Comparison of ENCODE assay signal across 11 mouse cellular contexts in the genomic region with DNA sequence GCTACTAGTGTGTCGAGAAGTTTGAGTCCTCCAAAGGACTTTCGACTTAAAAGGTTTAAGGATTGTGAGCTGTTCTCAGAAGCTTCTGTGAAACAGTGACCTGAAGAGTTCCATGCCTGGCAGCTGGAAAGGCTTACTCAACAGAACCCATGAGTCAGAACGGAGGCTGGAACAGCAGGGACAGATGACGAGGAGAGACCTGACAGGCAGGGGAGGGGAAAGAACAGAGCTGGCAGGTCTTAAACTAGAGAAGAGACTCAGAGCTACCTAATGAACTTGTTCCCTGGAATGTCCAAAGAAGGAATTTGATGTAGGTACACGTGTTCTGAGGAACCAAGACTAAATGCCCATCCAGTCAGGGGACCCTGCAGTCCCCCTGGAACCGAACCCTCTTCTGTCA. TPM values are rescaled to one million over a fixed set of nuclear protein-coding genes. Genes with fewer than 3 reads are reported as not detected.
A peak's percentile ranks its signal among the peaks of the same experiment; 100 is the strongest.
DNase-seq lines count a peak whose midpoint lies in the region; ATAC-seq and TF ChIP-seq lines count a peak whose summit lies in the region.
"Had no signal": no experiment of that assay in that cellular context is flagged by ENCODE, and none has a peak within 500 bp of the region (broad histone marks: within the 10 kb centered on the region; RNA-seq: fewer than 3 reads in every experiment).

No protein-coding gene starts in this region.

- H3K27ac ChIP-seq in hindbrain, embryonic 13.5 days = no peak overlapping the region
- H3K27ac ChIP-seq: embryonic facial prominence, embryonic 12.5 days; liver, embryonic 14.5 days had no signal

- no peaks in the 10 kb centered on the region for H3K27me3 ChIP-seq in hindbrain, embryonic 13.5 days
- H3K27me3 ChIP-seq: embryonic facial prominence, embryonic 12.5 days had no signal

- H3K4me2 ChIP-seq in hindbrain, embryonic 13.5 days = no peak overlapping the region
- H3K4me2 ChIP-seq: embryonic facial prominence, embryonic 12.5 days had no signal

- H3K36me3 ChIP-seq in hindbrain, embryonic 13.5 days = peaks cover 4% of the 10 kb centered on the region; the same call in 1 of the 2 replicates
- H3K36me3 ChIP-seq: embryonic facial prominence, embryonic 12.5 days had no signal

- no peak overlapping the region for H3K9ac ChIP-seq in hindbrain, embryonic 13.5 days
- H3K9ac ChIP-seq: embryonic facial prominence, embryonic 12.5 days; liver, embryonic 14.5 days had no signal

- no peaks in the 10 kb centered on the region for H3K9me3 ChIP-seq in hindbrain, embryonic 13.5 days
- H3K9me3 ChIP-seq: embryonic facial prominence, embryonic 12.5 days had no signal

- WGBS in lung, adult 2 months = 51% methylated on average over 6 of the region's 6 CpGs
- WGBS in hindbrain, embryonic 13.5 days = 69% methylated on average over 6 of the region's 6 CpGs

- H3K4me3 ChIP-seq in lung, adult 2 months (replicated peaks; ENCODE audit: extremely low read depth, low read depth, low read length) = no peak overlapping the region
- no peak overlapping the region for H3K4me3 ChIP-seq in hindbrain, embryonic 13.5 days
- H3K4me3 ChIP-seq: embryonic facial prominence, embryonic 12.5 days had no signal

- no peak for TF ChIP-seq POLR2A in lung, adult 2 months (IDR thresholded peaks at IDR 0.05; ENCODE audit: borderline replicate concordance, extremely low read depth, low read depth, low read length)

- DNase-seq in adrenal gland, adult (ENCODE audit: inconsistent age in 2 of 2, low spot score in 1 of 2) = peak; percentile 64 to 81
- no peak for DNase-seq in adrenal gland, postnatal 4 days (ENCODE audit: low spot score in 2 of 2)
- peak; percentile 30 to 63 for DNase-seq in lung, adult 18-20 months
- DNase-seq in lung, adult 2 months = no peak
- peak; percentile 36 for DNase-seq in heart, postnatal 4 days
- no peak for DNase-seq in cerebellum, adult 11 months
- DNase-seq in spleen, postnatal 10 days (ENCODE audit: low spot score in 2 of 2) = no peak
- DNase-seq: thymus, postnatal 36 days had no signal

- H3K4me1 ChIP-seq in lung, adult 2 months (ENCODE audit: control insufficient read depth, insufficient read depth, low read length) = peaks cover 3% of the 10 kb centered on the region; the same call in 1 of the 2 replicates
- H3K4me1 ChIP-seq in hindbrain, embryonic 13.5 days (replicated peaks) = no peaks in the 10 kb centered on the region
- H3K4me1 ChIP-seq: embryonic facial prominence, embryonic 12.5 days had no signal

- no peak for ATAC-seq in hindbrain, embryonic 13.5 days (ENCODE audit: low FRiP score)

- no peak for TF ChIP-seq CTCF in lung, adult 2 months (IDR thresholded peaks at IDR 0.05; ENCODE audit: insufficient read depth, low read length)

RNA-seq across cellular contexts. Expression of a gene that starts 41.3 kb away (rescaled TPM):
- total RNA-seq in adrenal gland, postnatal 4 days (2021) = 10 to 100 TPM; 20.5 to 25.2 TPM
- polyA plus RNA-seq in lung, adult 2 months (2012; rRNA removed) = 29.7 and 29.9 TPM in 2 replicates
- total RNA-seq in heart, postnatal 4 days (2021) = 10 to 100 TPM; 16.4 to 18.2 TPM
- 52.5 and 54.8 TPM in 2 replicates for polyA plus RNA-seq in hindbrain, embryonic 13.5 days (2015; fragmentation: Nextera tagmentation; extraction: Ambion mirVana)

RNA-seq across cellular contexts. Expression of a gene that starts 53.0 kb away (rescaled TPM):
- 10 to 100 TPM; 23.4 to 23.6 TPM for total RNA-seq in adrenal gland, postnatal 4 days (2021)
- polyA plus RNA-seq in lung, adult 2 months (2012; rRNA removed) = 5.0 and 8.3 TPM in 2 replicates
- total RNA-seq in heart, postnatal 4 days (2021) = 10 to 100 TPM; 30.3 to 31.7 TPM
- polyA plus RNA-seq in hindbrain, embryonic 13.5 days (2015; fragmentation: Nextera tagmentation; extraction: Ambion mirVana) = 54.1 and 54.9 TPM in 2 replicates

Comparison
In these comparisons a context has a peak if more than half of its experiments do, and no peak if none do; other contexts are left out.
1. DNase-seq: peak in adrenal gland, adult (2 of 2), lung, adult 18-20 months (2 of 2) and heart, postnatal 4 days (single experiment); none in adrenal gland, postnatal 4 days (0 of 2), lung, adult 2 months (single experiment), cerebellum, adult 11 months (single experiment) and spleen, postnatal 10 days (0 of 2).